Mouse (Mus musculus): ENCODE results near the gene Snrk.

- TF ChIP-seq POLR2AphosphoS2 (IDR thresholded peaks at IDR 0.05; ENCODE audit: low read length) (no peak), EP300 (IDR thresholded peaks at IDR 0.05; ENCODE audit: low read depth in 1 of 2, low read length in 2 of 2) (no peak), ZMIZ1 (IDR thresholded peaks at IDR 0.05; ENCODE audit: low read depth, low read length) (no peak), POLR2AphosphoS5 (IDR thresholded peaks at IDR 0.05; ENCODE audit: borderline replicate concordance, low read depth, low read length) (no peak)
Measured at GRCm38 (mm10) chr9:122127271-122127785, 10.3 kb downstream of the Snrk start.
